9 mouse cellular contexts compared by ENCODE assay signal in the genomic region with DNA sequence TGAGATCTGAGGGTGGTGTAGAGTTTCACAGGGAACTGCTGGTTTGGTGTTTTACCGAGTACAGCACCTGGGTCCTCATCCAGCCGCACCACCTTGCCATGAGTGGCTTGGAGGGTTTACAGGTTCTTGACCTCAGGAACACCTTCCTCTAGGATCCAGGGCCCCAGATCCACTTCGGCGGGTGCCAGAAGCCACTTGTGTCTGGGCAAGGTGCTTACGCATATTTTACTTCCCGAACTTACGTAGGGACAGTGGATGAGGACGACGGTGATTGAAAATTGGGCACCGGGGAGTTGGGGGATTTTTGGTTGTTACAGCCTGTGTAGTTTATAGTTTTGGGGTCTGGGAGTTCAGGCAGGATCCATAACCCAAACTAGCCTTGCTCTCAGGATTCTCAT. TPM values are rescaled to one million over a fixed set of nuclear protein-coding genes. Genes with fewer than 3 reads are reported as not detected.
DNase-seq lines count a peak whose midpoint lies in the region; ATAC-seq and TF ChIP-seq lines count a peak whose summit lies in the region.
"Had no signal": no experiment of that assay in that cellular context is flagged by ENCODE, and none has a peak within 500 bp of the region (broad histone marks: within the 10 kb centered on the region; RNA-seq: fewer than 3 reads in every experiment).

No protein-coding gene starts in this region.

- H3K4me1 ChIP-seq in CH12.LX (ENCODE audit: control insufficient read depth in 1 of 2, insufficient read depth in 2 of 2) = peaks cover 19 to 54% of the 10 kb centered on the region in 2 experiments
- H3K4me1 ChIP-seq in hindbrain, embryonic 11.5 days (replicated peaks; ENCODE audit: control insufficient read depth, insufficient read depth, low read length) = no peaks in the 10 kb centered on the region; the same call in 1 of the 2 replicates
- peaks cover 53% of the 10 kb centered on the region for H3K4me1 ChIP-seq in lung, embryonic 15.5 days

- peak overlapping the region; percentile 83 for H3K4me3 ChIP-seq in gastrocnemius, adult 2 months
- peak overlapping the region; percentile 66 to 85 (median 81) for H3K4me3 ChIP-seq in CH12.LX (replicated peaks in 1 of 3; ENCODE audit: low read depth in 2 of 3, low read length in 2 of 3, poor library complexity in 1 of 3)
- H3K4me3 ChIP-seq in hindbrain, embryonic 11.5 days (ENCODE audit: low read depth, low read length) = peak overlapping the region; percentile 43; the same call in 1 of the 2 replicates
- peak overlapping the region; percentile 61 for H3K4me3 ChIP-seq in lung, embryonic 15.5 days

- in situ Hi-C loops in CH12.LX (cut with MboI; ENCODE audit: low pct_ligation_motif_present, low pct_unique_long_range_greater_than_20kb, low sequenced_read_pairs) = no loop called here

- H3K4me2 ChIP-seq in CH12.LX (ENCODE audit: insufficient read depth, low read depth, poor library complexity, severe bottlenecking) = peak overlapping the region; percentile 98
- H3K4me2 ChIP-seq in hindbrain, embryonic 11.5 days (replicated peaks; ENCODE audit: low read depth, low read length) = peak overlapping the region; percentile 89
- H3K4me2 ChIP-seq in lung, embryonic 15.5 days = peak overlapping the region; percentile 95

- H3K36me3 ChIP-seq in CH12.LX (replicated peaks in 1 of 2; ENCODE audit: control insufficient read depth in 1 of 2, insufficient read depth in 1 of 2, low read length in 1 of 2) = peaks cover 0 to 7% of the 10 kb centered on the region in 2 experiments
- H3K36me3 ChIP-seq in hindbrain, embryonic 11.5 days (ENCODE audit: control insufficient read depth, insufficient read depth, low read length) = no peaks in the 10 kb centered on the region
- H3K36me3 ChIP-seq in lung, embryonic 15.5 days = no peaks in the 10 kb centered on the region

- no peak for ATAC-seq in hindbrain, embryonic 11.5 days (ENCODE audit: low FRiP score)
- no peak for ATAC-seq in lung, embryonic 15.5 days (ENCODE audit: borderline replicate concordance, extremely low read depth, low FRiP score, low TSS enrichment)

- H3K9ac ChIP-seq in CH12.LX (ENCODE audit: insufficient read depth, low read depth) = peak overlapping the region; percentile 64
- no peak overlapping the region for H3K9ac ChIP-seq in hindbrain, embryonic 11.5 days (ENCODE audit: low read depth, low read length)
- peak overlapping the region; percentile 62 for H3K9ac ChIP-seq in lung, embryonic 15.5 days

- WGBS in hindbrain, embryonic 11.5 days = 49% methylated on average over 10 of the region's 10 CpGs
- WGBS in lung, embryonic 15.5 days = 30% methylated on average over 10 of the region's 10 CpGs

- H3K27me3 ChIP-seq in CH12.LX (replicated peaks) = no peaks in the 10 kb centered on the region
- peaks cover 2% of the 10 kb centered on the region; the same call in 1 of the 2 replicates for H3K27me3 ChIP-seq in hindbrain, embryonic 11.5 days (ENCODE audit: control insufficient read depth, insufficient read depth, low read length)
- no peaks in the 10 kb centered on the region for H3K27me3 ChIP-seq in lung, embryonic 15.5 days

- peaks cover 55% of the 10 kb centered on the region for H3K79me2 ChIP-seq in CH12.LX (replicated peaks; ENCODE audit: control insufficient read depth, extremely low read depth, insufficient read depth, poor library complexity, severe bottlenecking)

- H3K27ac ChIP-seq in gastrocnemius, adult 2 months = peak overlapping the region; percentile 97
- H3K27ac ChIP-seq in CH12.LX (ENCODE audit: insufficient read depth, low read depth) = peak overlapping the region; percentile 56; the same call in 1 of the 2 replicates
- no peak overlapping the region for H3K27ac ChIP-seq in hindbrain, embryonic 11.5 days (ENCODE audit: low read depth, low read length)
- peak overlapping the region; percentile 96 for H3K27ac ChIP-seq in lung, embryonic 15.5 days

- no peak for TF ChIP-seq CTCF in gastrocnemius, adult 2 months (IDR thresholded peaks at IDR 0.05)
- TF ChIP-seq CTCF in CH12.LX (conservative IDR thresholded peaks at IDR 0.05 in 1 of 2, IDR thresholded peaks at IDR 0.05 in 1 of 2; ENCODE audit: low read depth in 2 of 2, low read length in 2 of 2) = no peak

- DNase-seq in gastrocnemius, adult 2 months = peak; percentile 83
- no peak for DNase-seq in gastrocnemius, postnatal 36 days
- DNase-seq in CH12.LX (ENCODE audit: extremely low read depth) = no peak
- DNase-seq in hindbrain, embryonic 11.5 days (ENCODE audit: low spot score) = no peak
- no peak for DNase-seq in urinary bladder, adult 18-20 months (ENCODE audit: low spot score in 2 of 2)
- no peak for DNase-seq in left cerebral cortex, adult 18-20 months (ENCODE audit: low spot score in 2 of 2)
- DNase-seq in frontal cortex, postnatal 25 days (ENCODE audit: low spot score in 2 of 2) = no peak
- DNase-seq: cerebellum, postnatal 14 days had no signal

- no peak for TF ChIP-seq RAD21 in CH12.LX (IDR thresholded peaks at IDR 0.05; ENCODE audit: low read depth, low read length)

- H3K9me3 ChIP-seq in CH12.LX (replicated peaks; ENCODE audit: low read length) = no peaks in the 10 kb centered on the region
- no peaks in the 10 kb centered on the region for H3K9me3 ChIP-seq in hindbrain, embryonic 11.5 days (ENCODE audit: control insufficient read depth, low read length)
- H3K9me3 ChIP-seq in lung, embryonic 15.5 days = no peaks in the 10 kb centered on the region

- dilution Hi-C loops in CH12.LX (cut with MboI; ENCODE audit: extremely low pct_ligation_motif_present, extremely low pct_unique_long_range_greater_than_20kb, low sequenced_read_pairs) = no loop called here

- intact Hi-C loops in gastrocnemius, adult 2 months (cut with DNase I) = no loop called here
- intact Hi-C loops in gastrocnemius, postnatal 36 days (cut with DNase I) = no loop called here

- no peak for TF ChIP-seq POLR2A in CH12.LX (IDR thresholded peaks at IDR 0.05; ENCODE audit: low read depth, low read length)

- no peak for TF ChIP-seq EP300 in CH12.LX (IDR thresholded peaks at IDR 0.05; ENCODE audit: low read length)

TF ChIP-seq in CH12.LX, 34 proteins besides CTCF, POLR2A, EP300 and RAD21:
- TF ChIP-seq MYC (IDR thresholded peaks at IDR 0.05; ENCODE audit: low read depth, low read length) (0 out of 2 replicates have a peak, but pooled peaks have one; percentile 4), MXI1 (IDR thresholded peaks at IDR 0.05; ENCODE audit: low read depth, low read length) (no peak; the same call in 1 of the 2 replicates), KAT2A (IDR thresholded peaks at IDR 0.05; ENCODE audit: insufficient replicate concordance, low read length) (no peak), CHD1 (IDR thresholded peaks at IDR 0.05; ENCODE audit: low read depth, low read length) (no peak), SIN3A (IDR thresholded peaks at IDR 0.05; ENCODE audit: low read length) (no peak), IRF4 (IDR thresholded peaks at IDR 0.05; ENCODE audit: low read depth, low read length) (no peak), ZC3H11A (IDR thresholded peaks at IDR 0.05; ENCODE audit: low read depth, low read length) (no peak), TBP (conservative IDR thresholded peaks at IDR 0.05; ENCODE audit: low read depth, low read length) (no peak), MAFK (IDR thresholded peaks at IDR 0.05; ENCODE audit: insufficient replicate concordance, low read length) (0 out of 2 replicates have a peak, but pooled peaks have one; percentile 0)

RNA-seq across cellular contexts. Expression of a gene that starts 55.5 kb away (rescaled TPM):
- 100 to 1,000 TPM; 131 to 149 TPM for total RNA-seq in gastrocnemius, adult 2 months (2021)
- total RNA-seq in gastrocnemius, postnatal 36 days (2021) = 100 to 1,000 TPM; 159 to 165 TPM
- total RNA-seq in CH12.LX (2012; rRNA removed) (19.1 and 22.8 TPM in 2 replicates), CH12.LX (2014; rRNA removed) (16.9 and 17.2 TPM in 2 replicates)
- 30.5 and 31.7 TPM in 2 replicates for polyA plus RNA-seq in CH12.LX (2012; ENCODE audit: insufficient read length, low read depth)
- polyA plus RNA-seq in hindbrain, embryonic 11.5 days (2014; fragmentation: Nextera tagmentation; extraction: Ambion mirVana) = 23.5 and 27.7 TPM in 2 replicates
- 54.8 and 60.6 TPM in 2 replicates for polyA plus RNA-seq in lung, embryonic 15.5 days (2015; fragmentation: Nextera tagmentation; extraction: Ambion mirVana)
- 10 to 100 TPM; 71.0 to 74.6 TPM for total RNA-seq in left cerebral cortex, adult 18-20 months (2021)
